Mouse (Mus musculus): ENCODE data around the gene Ahcyl2.

Gene Ahcyl2

DNA sequence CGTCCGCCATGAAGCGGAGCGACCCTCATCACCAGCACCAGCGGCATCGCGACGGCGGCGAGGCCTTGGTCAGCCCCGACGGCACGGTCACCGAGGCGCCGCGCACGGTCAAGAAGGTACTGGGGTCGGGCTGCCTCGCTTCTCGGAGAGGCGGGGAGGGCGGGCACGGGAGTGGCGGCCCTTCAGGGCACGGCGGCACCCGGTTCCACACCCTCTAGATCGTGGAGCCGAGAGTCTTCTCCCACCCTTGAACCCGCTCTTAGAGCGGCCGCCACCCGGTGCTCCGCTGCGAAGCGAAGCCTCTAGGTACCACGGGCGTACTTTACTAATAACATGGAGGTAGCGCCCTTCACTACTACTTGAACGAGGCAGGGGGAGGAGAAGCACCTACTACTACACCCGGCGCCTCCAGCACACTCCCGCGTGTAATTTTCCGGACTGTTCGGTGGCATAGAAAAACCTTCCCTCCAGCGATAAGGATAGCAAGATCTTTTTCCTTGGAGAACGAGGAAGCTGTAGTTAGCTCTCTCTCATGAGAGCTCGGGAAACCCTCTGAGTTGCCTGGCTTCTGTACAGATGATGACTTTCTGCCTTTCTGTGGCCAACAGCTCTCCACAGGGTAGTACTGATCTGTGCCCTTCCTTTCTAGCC is 1.1 kb downstream of the Ahcyl2 start:
- no peak for DNase-seq (ENCODE audit: extremely low spot score, low read depth, low spot score)

GRCm38 (mm10) chr6:29770672-29771321 is 3.0 kb downstream of the Ahcyl2 start:
- DNase-seq (ENCODE audit: extremely low spot score, low read depth, low spot score): no peak

DNA sequence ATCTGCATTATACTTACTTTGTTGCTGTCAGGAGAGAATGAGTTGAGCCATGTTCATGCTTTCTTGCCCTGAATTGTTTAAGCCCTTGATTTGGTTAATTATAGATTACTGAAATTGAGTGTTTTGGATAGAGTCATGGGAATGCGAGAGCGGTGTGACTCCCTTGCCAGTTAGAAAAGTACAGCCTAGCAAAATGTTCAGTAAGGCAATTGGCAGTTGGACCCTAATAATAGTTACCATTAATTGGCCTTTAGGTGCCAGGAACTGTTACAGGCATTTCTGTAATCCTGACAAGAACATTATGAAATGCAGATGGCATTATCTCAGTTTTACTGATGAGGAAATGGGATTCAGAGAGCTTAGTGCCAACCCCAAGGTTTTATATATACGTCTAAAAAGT is 4.4 kb downstream of the Ahcyl2 start:
- DNase-seq (ENCODE audit: extremely low spot score, low read depth, low spot score): no peak

GRCm38 (mm10) chr6:29774161-29774560 is 6.3 kb downstream of the Ahcyl2 start:
- no peak for DNase-seq (ENCODE audit: extremely low spot score, low read depth, low spot score)

- no peak for DNase-seq (ENCODE audit: extremely low spot score, low read depth, low spot score)
Observed at GRCm38 (mm10) chr6:29775609-29776008, 7.8 kb downstream of the Ahcyl2 start.

GRCm38 (mm10) chr6:29776542-29777237 is 8.9 kb downstream of the Ahcyl2 start:
- DNase-seq (ENCODE audit: extremely low spot score, low read depth, low spot score): no peak

GRCm38 (mm10) chr6:29777238-29777555 is 9.4 kb downstream of the Ahcyl2 start:
- no peak for DNase-seq (ENCODE audit: extremely low spot score, low read depth, low spot score)

DNA sequence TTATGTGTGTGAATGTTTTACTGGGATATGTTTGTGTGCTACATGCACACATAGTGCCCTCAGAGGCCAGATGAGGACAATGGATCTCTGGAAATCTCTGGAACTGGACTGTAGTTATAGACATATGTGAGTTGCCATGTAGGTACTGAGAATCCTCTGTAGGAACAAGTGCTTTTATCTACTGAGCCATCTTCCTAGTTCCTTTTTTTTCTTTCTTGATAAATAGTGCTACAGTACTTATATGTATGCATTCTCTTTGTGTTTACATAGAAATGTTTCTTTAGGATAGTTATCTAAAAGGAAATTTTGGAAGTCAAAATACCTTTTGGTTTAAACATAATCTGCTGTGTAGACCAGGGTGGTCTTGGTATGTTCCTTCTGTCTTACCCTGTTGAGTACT is 12.3 kb downstream of the Ahcyl2 start:
- no peak for DNase-seq (ENCODE audit: extremely low spot score, low read depth, low spot score)

- DNase-seq (ENCODE audit: extremely low spot score, low read depth, low spot score): no peak
Observed at GRCm38 (mm10) chr6:29780571-29780970, 12.8 kb downstream of the Ahcyl2 start.

GRCm38 (mm10) chr6:29782239-29782638 is 14.4 kb downstream of the Ahcyl2 start:
- no peak for DNase-seq (ENCODE audit: extremely low spot score, low read depth, low spot score)

DNA sequence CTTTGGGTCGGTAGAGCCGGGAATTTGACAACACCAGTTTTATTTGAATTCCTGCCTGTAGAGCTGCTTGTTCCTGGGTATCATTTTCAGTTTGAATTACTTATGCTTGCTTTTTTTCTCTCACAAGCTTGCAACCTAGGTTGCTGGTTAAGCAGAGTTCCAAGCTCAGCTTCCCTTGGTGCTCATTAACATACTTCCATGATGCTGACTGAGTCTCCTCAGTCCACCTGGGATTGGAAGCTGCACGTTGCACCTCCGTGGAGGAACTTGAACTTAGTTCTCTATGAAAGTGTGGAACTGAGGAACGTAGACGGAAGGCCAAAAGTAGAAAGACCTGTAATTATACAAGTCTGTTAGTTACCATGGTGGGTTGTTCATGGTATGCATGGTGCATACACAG is 16.1 kb downstream of the Ahcyl2 start:
- DNase-seq (ENCODE audit: extremely low spot score, low read depth, low spot score): no peak

GRCm38 (mm10) chr6:29784413-29785021 is 16.7 kb downstream of the Ahcyl2 start:
- DNase-seq (ENCODE audit: extremely low spot score, low read depth, low spot score): no peak

DNA sequence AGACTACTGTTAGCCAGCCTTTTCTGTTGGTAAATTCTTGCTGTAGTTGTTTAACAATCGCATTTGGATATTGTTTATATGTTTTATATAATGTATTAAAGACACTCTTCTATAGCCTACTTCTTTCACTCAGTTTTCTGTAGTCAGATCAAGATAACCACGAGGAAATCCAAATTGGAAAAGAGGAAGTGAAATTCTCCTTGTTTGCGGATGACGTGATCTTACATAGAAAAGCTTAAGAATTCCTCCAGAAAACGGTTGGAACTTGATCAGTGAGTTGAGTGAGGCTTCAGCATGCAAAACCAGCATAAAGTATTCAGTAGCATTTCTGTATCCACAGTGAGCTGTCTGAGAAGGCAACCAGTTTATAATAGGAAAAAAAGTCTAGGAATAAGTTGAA is 17.9 kb downstream of the Ahcyl2 start:
- DNase-seq (ENCODE audit: extremely low spot score, low read depth, low spot score): no peak

- DNase-seq (ENCODE audit: extremely low spot score, low read depth, low spot score): no peak
Observed at GRCm38 (mm10) chr6:29788779-29789350, 21.1 kb downstream of the Ahcyl2 start.

- no peak for DNase-seq (ENCODE audit: extremely low spot score, low read depth, low spot score)
Observed at GRCm38 (mm10) chr6:29790014-29790698, 22.3 kb downstream of the Ahcyl2 start.

GRCm38 (mm10) chr6:29793520-29793919 is 25.7 kb downstream of the Ahcyl2 start:
- no peak for DNase-seq (ENCODE audit: extremely low spot score, low read depth, low spot score)

- no peak for DNase-seq (ENCODE audit: extremely low spot score, low read depth, low spot score)
Observed at GRCm38 (mm10) chr6:29794582-29794981, 26.8 kb downstream of the Ahcyl2 start.

DNA sequence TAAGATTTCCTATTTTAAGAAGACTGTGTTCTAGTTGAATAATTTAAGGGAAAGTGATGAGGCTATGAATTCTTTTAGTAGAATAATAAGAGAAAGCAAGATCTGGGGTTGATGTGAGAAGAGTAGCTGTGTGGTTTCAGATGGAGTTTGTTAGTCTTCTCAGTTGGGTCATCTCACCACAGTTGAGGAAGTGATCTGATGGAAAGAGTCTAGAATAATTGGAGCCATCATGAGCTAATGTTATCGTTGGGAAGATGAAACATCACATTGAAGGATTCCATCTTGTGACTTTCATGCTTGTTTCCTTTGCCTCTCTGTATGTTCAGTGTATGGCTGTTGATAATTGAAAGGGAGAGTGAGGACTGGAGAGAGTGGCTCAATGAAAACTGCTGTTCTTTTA is 35.2 kb downstream of the Ahcyl2 start:
- DNase-seq (ENCODE audit: extremely low spot score, low read depth, low spot score): no peak

DNA sequence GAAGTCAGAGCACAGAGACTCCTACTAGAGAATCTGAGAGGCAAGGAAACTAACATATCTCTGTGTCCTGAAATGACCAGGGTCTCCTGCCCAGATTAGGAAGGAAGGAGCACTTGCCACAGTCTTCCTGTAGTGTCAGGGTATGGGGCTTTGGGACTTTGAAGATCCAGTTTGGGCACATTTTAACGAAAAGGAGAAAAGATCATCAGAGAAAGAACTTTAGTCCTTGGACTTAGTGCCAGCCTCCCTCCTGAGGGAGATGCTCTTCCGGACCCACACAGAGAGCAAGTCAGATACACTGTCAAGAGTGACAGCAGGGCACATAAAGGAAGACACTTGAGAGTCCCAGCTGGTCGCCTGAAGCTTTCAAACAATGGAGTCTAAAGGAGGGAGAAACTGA is 36.2 kb downstream of the Ahcyl2 start:
- no peak for DNase-seq (ENCODE audit: extremely low spot score, low read depth, low spot score)

- DNase-seq (ENCODE audit: extremely low spot score, low read depth, low spot score): no peak
Observed at GRCm38 (mm10) chr6:29805381-29805780, 37.6 kb downstream of the Ahcyl2 start.

GRCm38 (mm10) chr6:29812076-29812475 is 44.3 kb downstream of the Ahcyl2 start:
- no peak for DNase-seq (ENCODE audit: extremely low spot score, low read depth, low spot score)
